Mouse (Mus musculus): ENCODE data around the gene Ap4e1. TPM values are rescaled to one million over a fixed set of nuclear protein-coding genes. Genes with fewer than 3 reads are reported as not detected.
"Not testable (repeated sequence)": the region's sequence is repeated elsewhere in the genome, so short reads cannot be mapped to it uniquely, and the experiment has no call there.

The Ap4e1 gene
- total RNA-seq, 2 experiments from 2014 or later = 5.4 to 6.4 TPM

DNA sequence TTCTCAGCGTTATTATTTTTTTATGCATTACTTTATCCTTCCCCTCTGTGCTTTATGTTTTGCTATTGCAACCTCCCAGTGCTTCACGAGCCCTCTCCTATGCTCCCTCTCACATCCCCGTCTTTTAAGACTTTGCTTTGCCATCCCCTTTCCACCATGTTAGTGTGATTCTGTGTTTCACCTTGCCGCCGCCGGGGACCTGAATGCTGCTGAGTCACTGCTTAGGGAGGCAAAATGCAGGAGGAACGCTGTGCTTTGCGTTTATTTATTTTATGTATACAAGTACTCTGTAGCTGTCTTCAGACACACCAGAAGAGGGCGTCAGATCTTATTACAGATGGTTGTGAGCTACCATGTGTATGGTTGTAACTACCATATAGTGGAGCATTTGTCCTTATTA is 69.1 kb downstream of the Ap4e1 start:
- DNase-seq = no peak

DNA sequence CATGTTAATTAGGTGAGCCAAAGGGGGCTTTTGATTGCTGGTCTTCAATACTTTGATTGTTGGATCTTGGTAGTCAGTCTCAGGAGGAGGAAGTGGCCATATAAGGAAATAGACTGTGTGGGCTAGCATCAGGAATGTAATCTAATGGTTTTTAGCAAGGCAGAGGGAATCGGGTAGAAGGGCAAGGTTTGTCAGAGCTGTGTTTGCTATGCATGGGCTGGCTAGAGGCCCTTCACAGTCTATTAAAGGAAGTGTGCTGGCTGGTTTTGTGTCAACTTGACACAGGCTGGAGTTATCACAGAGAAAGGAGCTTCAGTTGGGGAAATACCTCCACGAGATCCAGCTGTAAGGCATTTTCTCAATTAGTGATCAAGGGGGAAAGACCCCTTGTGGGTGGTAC is 70.5 kb downstream of the Ap4e1 start:
- DNase-seq = not testable (repeated sequence)

DNA sequence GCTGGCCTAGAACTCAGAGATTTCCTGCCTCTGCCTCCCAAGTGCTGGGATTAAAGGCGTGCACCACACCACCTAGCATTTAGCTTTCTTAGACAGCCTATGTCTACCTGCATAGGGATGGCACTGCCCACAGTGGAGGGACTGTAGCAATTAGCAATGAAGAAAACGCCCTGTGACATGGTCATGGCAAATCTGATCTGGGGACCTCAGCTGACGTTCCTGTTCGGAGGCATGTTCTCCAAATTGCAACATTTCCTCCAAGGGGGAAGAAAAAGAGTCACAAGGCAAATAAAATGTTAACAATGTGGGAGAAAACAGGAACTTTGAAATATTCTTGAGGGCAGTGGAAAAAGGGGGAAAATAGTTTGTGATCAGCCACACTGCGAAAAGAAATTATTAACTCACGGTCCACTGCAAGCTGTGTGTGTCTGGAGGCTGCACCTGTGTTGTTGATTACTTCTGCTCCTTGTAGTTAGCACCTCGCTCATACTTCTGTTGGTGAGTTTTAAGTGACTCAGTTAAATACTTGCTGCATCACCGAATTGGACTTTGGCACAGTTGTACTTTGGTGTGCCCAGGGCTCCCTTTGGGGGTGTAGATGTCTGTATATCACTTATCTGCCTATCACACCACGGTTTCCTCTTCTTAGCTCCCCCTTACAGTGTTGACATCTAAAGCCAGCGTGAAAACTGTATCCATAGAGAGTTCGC is 71.5 kb downstream of the Ap4e1 start:
- DNase-seq = peak; percentile 17 to 42

DNA sequence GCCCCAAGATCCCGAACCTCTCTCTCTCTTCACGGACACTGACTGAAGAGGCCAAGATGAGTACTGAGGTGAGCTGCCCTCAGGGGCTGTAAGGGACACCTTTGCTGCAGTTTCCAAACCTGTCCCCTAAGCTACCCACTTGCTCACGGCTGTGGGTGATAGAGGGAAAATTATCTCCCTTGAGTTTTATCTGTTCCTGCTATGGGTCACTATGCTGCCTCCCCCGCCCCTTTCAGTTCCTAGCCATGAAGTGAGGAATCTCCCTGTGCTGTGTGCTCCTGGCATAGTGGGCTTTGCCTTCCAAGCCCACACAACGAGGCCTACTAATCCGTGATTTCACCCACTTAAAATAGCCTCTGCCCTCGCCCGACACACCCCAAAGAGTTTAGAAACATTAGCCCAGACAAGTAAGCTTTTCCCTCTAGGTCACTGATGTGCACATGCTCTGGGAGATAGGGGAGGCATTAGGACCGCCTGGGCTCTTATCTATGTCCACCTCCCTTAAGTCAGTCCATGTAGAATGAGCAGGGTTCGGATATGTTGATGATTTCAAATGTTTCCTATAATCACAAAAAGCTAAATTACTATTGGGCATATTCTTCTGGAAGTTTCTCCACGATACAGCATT is 72.2 kb downstream of the Ap4e1 start:
- no peak for DNase-seq

DNA sequence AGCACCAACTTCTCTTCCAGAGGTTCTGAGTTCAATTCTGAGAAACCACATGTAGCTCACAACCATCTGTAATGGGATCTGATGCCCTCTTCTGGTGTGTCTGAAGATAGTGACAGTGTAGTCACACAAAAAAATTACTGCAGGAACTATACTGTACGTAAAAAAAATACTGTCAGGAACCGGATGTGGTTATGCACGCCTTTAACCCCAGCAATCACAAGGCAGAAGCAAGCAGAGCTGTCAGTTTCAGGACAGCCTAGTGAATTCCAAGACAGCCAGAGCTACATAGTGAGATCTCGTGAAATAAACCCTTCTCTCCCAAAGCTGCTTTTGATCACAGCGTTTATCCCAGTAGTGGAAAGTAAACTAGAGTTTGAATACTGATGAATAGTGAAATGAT is 77.7 kb downstream of the Ap4e1 start:
- DNase-seq = peak in 1 of 2 experiments; percentile 14

DNA sequence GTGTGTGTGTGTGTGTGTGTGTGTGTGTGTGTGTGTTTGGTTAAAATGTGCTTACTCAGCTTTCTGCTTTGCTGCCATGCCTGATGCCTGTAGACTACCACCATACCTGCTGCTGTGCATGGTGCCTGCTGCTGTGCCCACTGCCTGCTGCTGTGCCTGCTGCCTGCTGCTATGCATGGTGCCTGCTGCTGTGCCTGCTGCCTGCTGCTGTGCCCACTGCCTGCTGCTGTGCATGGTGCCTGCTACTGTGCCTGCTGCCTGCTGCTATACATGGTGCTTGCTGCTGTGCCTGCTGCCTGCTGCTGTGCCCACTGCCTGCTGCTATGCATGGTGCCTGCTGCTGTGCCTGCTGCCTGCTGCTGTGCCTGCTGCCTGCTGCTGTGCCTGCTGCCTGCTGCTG is 81.6 kb downstream of the Ap4e1 start:
- DNase-seq = not testable (repeated sequence)

DNA sequence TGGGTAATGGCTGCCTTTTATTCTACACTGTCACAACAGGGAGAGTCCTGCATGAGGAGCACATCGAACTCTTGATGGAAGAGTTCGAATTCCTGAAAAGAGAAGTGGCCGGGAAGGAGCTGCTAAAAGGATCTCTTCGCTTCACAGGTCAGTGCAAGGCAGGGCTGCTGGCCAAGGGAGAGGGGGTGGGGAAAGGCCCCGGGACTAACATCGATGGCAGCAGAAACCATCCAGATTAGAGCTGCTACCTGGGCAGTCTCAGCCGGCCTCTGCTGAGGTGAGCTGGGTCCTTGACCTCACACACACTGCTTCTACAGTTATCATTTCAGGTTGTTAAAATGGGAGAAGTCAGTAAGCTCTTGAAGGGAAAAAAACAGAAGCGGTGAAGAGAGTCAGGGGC is 83.5 kb downstream of the Ap4e1 start:
- no peak for DNase-seq

DNA sequence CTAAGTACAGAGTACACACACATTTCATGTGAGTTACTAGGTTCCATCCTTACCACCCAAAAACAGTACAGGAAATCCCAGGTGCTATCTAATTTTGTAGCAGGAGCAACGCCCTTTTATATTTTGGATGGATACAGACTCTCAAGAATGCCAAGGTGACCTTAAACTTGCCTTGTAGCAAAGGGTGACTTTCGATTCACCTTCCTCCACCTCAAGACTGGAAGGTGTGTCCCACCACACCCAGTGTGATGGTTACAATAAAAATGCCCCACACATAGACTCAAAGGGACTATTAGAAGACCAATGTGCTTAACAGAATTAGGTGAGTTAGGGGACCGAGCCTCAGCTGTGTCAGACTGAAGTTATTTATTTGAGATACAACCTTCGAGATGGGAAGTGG is 100.5 kb downstream of the Ap4e1 start:
- no peak for DNase-seq

Small RNA genes lying within 50 kb of the gene (microRNA-seq; reads per million reads assigned to microRNA genes)
- 0 reads per million in 2 experiments for gene Gm24081

Other genes starting within 250 kb of the Ap4e1 start
- not detected for gene Usp50, start 225.2 kb upstream of the Ap4e1 start, total RNA-seq (2021)
- 10 to 100 TPM; 22.8 to 27.5 TPM for gene Trpm7, start 132.5 kb upstream of the Ap4e1 start, total RNA-seq (2021)
- 10 to 100 TPM; 50.5 to 58.0 TPM for gene Sppl2a, start 75.5 kb upstream of the Ap4e1 start, total RNA-seq (2021)
- gene Blvra, start 61.9 kb downstream of the Ap4e1 start, total RNA-seq (2021) = 10 to 100 TPM; 20.3 to 21.1 TPM
- gene Ncaph, start 125.2 kb downstream of the Ap4e1 start, total RNA-seq (2021) = 1 to 10 TPM in 1 of 2 experiments, under 1 TPM in 1; 0.79 to 1.3 TPM
- gene Itpripl1, start 134.7 kb downstream of the Ap4e1 start, total RNA-seq (2021) = 10 to 100 TPM; 17.3 to 18.3 TPM
- under 1 TPM; 0.23 to 0.32 TPM for gene 1810024B03Rik, start 199.6 kb downstream of the Ap4e1 start, total RNA-seq (2021)
- 10 to 100 TPM; 65.2 to 66.4 TPM for gene Snrnp200, start 199.7 kb downstream of the Ap4e1 start, total RNA-seq (2021)
- gene Ciao1, start 239.1 kb downstream of the Ap4e1 start, total RNA-seq (2021) = 10 to 100 TPM; 56.2 to 68.7 TPM
- gene Tmem127, start 239.2 kb downstream of the Ap4e1 start, total RNA-seq (2021) = 10 to 100 TPM; 26.4 to 28.8 TPM